Mouse (Mus musculus) common myeloid progenitor, adult 5-6 weeks (primary cell): ENCODE data around the gene Slc44a1. TPM values are rescaled to one million over a fixed set of nuclear protein-coding genes. Genes with fewer than 3 reads are reported as not detected.

ENCODE experiments used
- ATAC-seq: replicated peaks from 2 replicates; pipeline ENCODE4 v1.8.0; 2016; ENCODE audit warnings: low read depth, mild to moderate bottlenecking, moderate TSS enrichment, inconsistent platforms; ENCODE audit not compliant: poor library complexity, severe bottlenecking
- total RNA-seq: library from RNA; stranded (forward); fragments of 200-1000, 187-1606 nt; gene quantifications from 2 replicates; pipeline ENCODE4 v1.2.3, GENCODE M21; 2017

The Slc44a1 gene
- total RNA-seq, 1 experiment from 2014 or later: 8.6 TPM

GRCm38 (mm10) chr4:53462069-53462468, 21.9 kb downstream of the Slc44a1 start:
- ATAC-seq: no peak

GRCm38 (mm10) chr4:53462505-53463251, 22.5 kb downstream of the Slc44a1 start:
- no peak for ATAC-seq

GRCm38 (mm10) chr4:53465887-53466286, 25.7 kb downstream of the Slc44a1 start:
- no peak for ATAC-seq

- peak; percentile 96 for ATAC-seq
Measured at GRCm38 (mm10) chr4:53469007-53469406, 28.8 kb downstream of the Slc44a1 start.

- peak; percentile 34; the same call in 1 of the 2 replicates for ATAC-seq
Measured at GRCm38 (mm10) chr4:53474109-53474508, 33.9 kb downstream of the Slc44a1 start.

- ATAC-seq: no peak
Measured at GRCm38 (mm10) chr4:53475230-53475952, 35.2 kb downstream of the Slc44a1 start.

- peak; percentile 72; the same call in 1 of the 2 replicates for ATAC-seq
Measured at GRCm38 (mm10) chr4:53478644-53479043, 38.4 kb downstream of the Slc44a1 start.

GRCm38 (mm10) chr4:53487216-53488188, 47.3 kb downstream of the Slc44a1 start:
- ATAC-seq: no peak

- ATAC-seq: no peak
Measured at GRCm38 (mm10) chr4:53488803-53489202, 48.6 kb downstream of the Slc44a1 start.

GRCm38 (mm10) chr4:53490371-53490770, 50.2 kb downstream of the Slc44a1 start:
- no peak for ATAC-seq

- peak; percentile 97 for ATAC-seq
Measured at GRCm38 (mm10) chr4:53491269-53491668, 51.1 kb downstream of the Slc44a1 start.

- ATAC-seq: no peak
Measured at GRCm38 (mm10) chr4:53495646-53496045, 55.4 kb downstream of the Slc44a1 start.

GRCm38 (mm10) chr4:53502764-53503163, 62.6 kb downstream of the Slc44a1 start:
- ATAC-seq: no peak

- peak; percentile 86 for ATAC-seq
Measured at GRCm38 (mm10) chr4:53512131-53512916, 72.1 kb downstream of the Slc44a1 start.

- ATAC-seq: peak; percentile 30; the same call in 1 of the 2 replicates
Measured at GRCm38 (mm10) chr4:53513276-53514081, 73.3 kb downstream of the Slc44a1 start.

GRCm38 (mm10) chr4:53516011-53516532, 75.9 kb downstream of the Slc44a1 start:
- no peak for ATAC-seq

GRCm38 (mm10) chr4:53519429-53519828, 79.2 kb downstream of the Slc44a1 start:
- ATAC-seq: no peak

GRCm38 (mm10) chr4:53521028-53521427, 80.8 kb downstream of the Slc44a1 start:
- ATAC-seq: no peak
